Mouse (Mus musculus) limb, embryonic 10.5 days (tissue): ENCODE data around the gene Chn2. TPM values are rescaled to one million over a fixed set of nuclear protein-coding genes. Genes with fewer than 3 reads are reported as not detected.

Experiments used
- DNase-seq: peaks from one replicate; pipeline ENCODE4 v3.0.0-alpha.2; 2017; ENCODE audit warnings: low spot score
- H3K27ac ChIP-seq: fragments of 300-500 bp; sonication (generic); 2 replicates; pipeline ENCODE4 v1.5.1; 2016; ENCODE audit warnings: mild to moderate bottlenecking
- H3K27me3 ChIP-seq: fragments of 300-500 bp; sonication (generic); 2 replicates; pipeline ENCODE4 v1.6.1; 2016; ENCODE audit warnings: low read depth, mild to moderate bottlenecking; ENCODE audit not compliant: poor library complexity, severe bottlenecking
- H3K36me3 ChIP-seq: fragments of 300-500 bp; sonication (generic); 2 replicates; pipeline ENCODE4 v1.6.1; 2016; ENCODE audit warnings: mild to moderate bottlenecking, moderate library complexity
- H3K4me1 ChIP-seq: fragments of 300-500 bp; sonication (generic); 2 replicates; pipeline ENCODE4 v1.6.1; 2016
- H3K4me3 ChIP-seq: fragments of 300-500 bp; sonication (generic); 2 replicates; pipeline ENCODE4 v1.5.1; 2016; ENCODE audit warnings: mild to moderate bottlenecking, moderate library complexity
- H3K9me3 ChIP-seq: fragments of 300-500 bp; sonication (generic); replicated peaks from 2 replicates; pipeline ENCODE4 v1.6.1; 2016; ENCODE audit warnings: mild to moderate bottlenecking
- WGBS: fragments of 180-500 bp; shearing (Covaris S2); methylation state at CpG from one replicate; pipeline ENCODE4 v1.1.7; 2016; 5-methylcytosine and 5-hydroxymethylcytosine counted together
- polyA plus RNA-seq: library from polyadenylated mRNA; unstranded; fragments of >200 nt; fragmentation: Nextera tagmentation; extraction: Ambion mirVana; gene quantifications from 2 replicates; pipeline ENCODE4 v1.2.1, GENCODE M21; 2016

Chn2 gene
- polyA plus RNA-seq, 1 experiment from 2014 or later, result 7.1 TPM

DNA sequence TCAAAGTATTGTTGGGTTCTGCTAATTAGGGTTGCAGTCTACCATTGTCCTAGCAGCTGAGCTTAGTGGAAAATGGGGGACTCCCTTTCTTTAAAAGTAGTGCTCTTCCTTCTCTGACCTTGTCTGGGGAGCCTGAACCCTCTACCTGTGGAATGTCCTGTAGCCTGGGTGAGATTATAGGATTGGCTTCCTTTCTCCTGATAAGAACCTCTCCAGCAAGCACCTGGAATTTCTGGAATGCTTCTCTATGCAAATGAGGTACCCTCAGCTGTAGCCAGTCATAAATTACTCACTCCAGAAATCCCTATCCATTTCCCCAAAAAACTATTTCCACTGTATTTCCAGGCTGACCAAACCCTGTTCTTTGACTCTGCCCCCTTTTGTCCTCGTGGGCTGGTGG lies 10.6 kb upstream of the Chn2 start:
- no peak overlapping the region for H3K27ac ChIP-seq
- no peak for DNase-seq
- H3K9me3 ChIP-seq, result no peaks in the 10 kb centered on the region
- 63% methylated on average over 1 of the region's 1 CpGs for WGBS
- H3K27me3 ChIP-seq, result no peaks in the 10 kb centered on the region
- no peak overlapping the region for H3K4me3 ChIP-seq
- H3K36me3 ChIP-seq, result no peaks in the 10 kb centered on the region
- no peaks in the 10 kb centered on the region for H3K4me1 ChIP-seq

DNA sequence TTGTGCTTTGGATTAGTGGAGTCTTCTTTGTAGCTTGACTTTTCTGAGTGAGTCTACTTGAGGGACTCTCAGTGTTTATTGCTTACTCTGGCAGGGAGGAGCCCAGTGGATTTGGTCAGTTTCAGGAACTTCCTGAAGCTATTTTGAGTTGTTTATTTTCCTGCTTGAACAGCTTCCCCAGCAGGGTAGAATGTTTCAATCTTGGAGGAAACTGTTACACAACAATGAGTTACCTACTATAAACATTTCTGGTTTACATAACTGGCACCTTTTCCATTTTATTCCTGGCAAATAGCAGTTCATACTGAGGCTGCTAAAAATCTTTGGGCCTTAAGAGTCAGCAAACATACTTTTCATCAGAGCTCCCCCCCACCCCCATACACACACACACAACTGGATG lies 9.0 kb upstream of the Chn2 start:
- Histone ChIP-seq H3K9me3 (no peaks in the 10 kb centered on the region), H3K4me3 (no peak overlapping the region), H3K27ac (no peak overlapping the region), H3K27me3 (no peaks in the 10 kb centered on the region), H3K4me1 (peaks cover 10% of the 10 kb centered on the region), H3K36me3 (no peaks in the 10 kb centered on the region)
- no peak for DNase-seq

DNA sequence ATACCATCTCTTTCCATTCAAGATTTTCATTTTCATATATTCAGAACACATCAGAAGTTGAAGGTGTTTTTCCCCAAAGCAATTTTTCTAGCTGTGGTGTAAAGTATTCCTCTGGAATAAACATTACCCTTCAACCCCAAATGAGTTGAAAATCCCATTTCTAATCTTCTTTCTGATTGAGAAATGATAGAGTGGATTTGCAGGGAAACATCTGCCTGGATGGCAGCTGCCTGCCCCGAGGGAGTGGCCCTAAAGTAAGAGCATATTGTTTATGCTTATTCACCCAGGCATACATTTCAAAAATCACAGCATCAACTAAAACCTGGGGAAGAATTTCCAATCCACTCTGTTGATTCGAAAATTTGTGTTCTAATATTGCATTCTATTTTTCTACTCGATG lies 8.6 kb upstream of the Chn2 start:
- H3K36me3 ChIP-seq, result no peaks in the 10 kb centered on the region
- H3K9me3 ChIP-seq, result no peaks in the 10 kb centered on the region
- DNase-seq, result no peak
- H3K27me3 ChIP-seq, result no peaks in the 10 kb centered on the region
- H3K4me1 ChIP-seq, result peaks cover 10% of the 10 kb centered on the region
- no peak overlapping the region for H3K27ac ChIP-seq
- 84% methylated on average over 3 of the region's 3 CpGs for WGBS
- H3K4me3 ChIP-seq, result no peak overlapping the region

DNA sequence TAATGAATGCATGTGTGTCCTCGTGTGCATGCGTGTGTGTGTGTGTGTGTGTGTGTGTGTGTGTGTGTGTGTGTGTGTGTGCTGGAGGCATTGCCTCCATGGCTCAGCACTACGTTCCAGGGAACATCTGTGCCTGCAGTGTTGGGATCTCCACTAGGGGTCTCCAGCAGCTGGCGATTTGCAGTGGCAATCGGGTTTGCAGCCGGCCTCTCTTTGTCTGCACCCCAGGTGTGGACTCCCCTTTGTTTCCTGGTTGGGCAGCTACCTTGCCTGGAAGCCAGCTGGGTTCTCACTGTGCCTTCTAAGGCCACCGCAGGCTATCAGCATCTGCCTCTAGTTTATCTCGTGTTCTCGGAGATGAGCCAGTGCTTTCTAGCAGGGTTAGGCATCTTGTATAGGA lies 4.9 kb upstream of the Chn2 start:
- Histone ChIP-seq H3K27me3 (peaks cover 31% of the 10 kb centered on the region), H3K27ac (peak overlapping the region; percentile 91), H3K4me3 (no peak overlapping the region), H3K9me3 (no peaks in the 10 kb centered on the region), H3K36me3 (no peaks in the 10 kb centered on the region), H3K4me1 (peaks cover 18% of the 10 kb centered on the region)
- peak; percentile 90 for DNase-seq
- 5% methylated on average over 9 of the region's 9 CpGs for WGBS

DNA sequence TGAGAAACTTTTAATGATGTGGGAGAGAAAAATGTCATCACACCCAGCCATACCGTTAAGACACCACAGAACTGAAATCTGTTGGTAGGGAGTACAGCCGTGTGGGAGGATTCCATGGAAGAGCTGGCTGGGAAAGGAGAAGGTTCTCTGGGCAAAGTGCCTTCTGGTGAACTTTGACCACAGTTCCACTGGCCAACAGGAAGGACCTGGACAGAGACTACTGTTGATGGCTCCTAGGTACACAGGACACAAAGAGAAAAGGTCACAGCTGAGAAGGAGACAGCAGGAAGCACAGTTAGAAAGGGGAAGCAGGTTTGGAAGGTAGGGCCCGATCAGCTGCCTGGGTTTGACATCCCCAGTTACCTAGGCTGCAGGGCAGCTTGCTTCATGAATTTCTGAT lies 3.8 kb upstream of the Chn2 start:
- Histone ChIP-seq H3K4me1 (peaks cover 29% of the 10 kb centered on the region), H3K27ac (peak overlapping the region; percentile 91; the same call in 1 of the 2 replicates), H3K36me3 (no peaks in the 10 kb centered on the region), H3K27me3 (peaks cover 37% of the 10 kb centered on the region), H3K9me3 (no peaks in the 10 kb centered on the region), H3K4me3 (no peak overlapping the region)
- no peak for DNase-seq
- WGBS, result 68% methylated on average over 3 of the region's 3 CpGs

DNA sequence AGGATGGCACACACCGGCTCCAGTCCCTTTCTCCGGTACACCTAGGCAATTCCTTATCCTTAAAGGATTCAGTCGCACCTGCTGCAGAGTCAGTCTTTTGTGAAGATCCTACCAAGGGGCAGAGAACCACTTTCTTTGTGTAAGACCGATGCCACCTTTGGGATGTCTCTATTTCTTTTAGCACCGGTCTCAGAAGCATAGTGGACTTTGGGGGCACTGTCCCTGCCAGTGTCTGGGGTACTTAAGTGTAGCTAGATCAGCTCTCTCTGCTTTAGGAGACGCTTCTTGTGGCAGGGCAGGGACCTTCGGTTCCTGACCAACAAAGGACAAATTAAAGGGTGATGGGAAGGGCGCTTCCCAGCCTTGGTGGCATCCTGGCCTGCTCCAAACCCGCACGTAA lies 488 bp upstream of the Chn2 start:
- Histone ChIP-seq H3K4me3 (peak overlapping the region; percentile 78), H3K9me3 (no peaks in the 10 kb centered on the region), H3K36me3 (no peaks in the 10 kb centered on the region), H3K4me1 (peaks cover 46% of the 10 kb centered on the region), H3K27me3 (peaks cover 64% of the 10 kb centered on the region), H3K27ac (peak overlapping the region; percentile 91)
- 10% methylated on average over 10 of the region's 10 CpGs for WGBS
- DNase-seq, result no peak

DNA sequence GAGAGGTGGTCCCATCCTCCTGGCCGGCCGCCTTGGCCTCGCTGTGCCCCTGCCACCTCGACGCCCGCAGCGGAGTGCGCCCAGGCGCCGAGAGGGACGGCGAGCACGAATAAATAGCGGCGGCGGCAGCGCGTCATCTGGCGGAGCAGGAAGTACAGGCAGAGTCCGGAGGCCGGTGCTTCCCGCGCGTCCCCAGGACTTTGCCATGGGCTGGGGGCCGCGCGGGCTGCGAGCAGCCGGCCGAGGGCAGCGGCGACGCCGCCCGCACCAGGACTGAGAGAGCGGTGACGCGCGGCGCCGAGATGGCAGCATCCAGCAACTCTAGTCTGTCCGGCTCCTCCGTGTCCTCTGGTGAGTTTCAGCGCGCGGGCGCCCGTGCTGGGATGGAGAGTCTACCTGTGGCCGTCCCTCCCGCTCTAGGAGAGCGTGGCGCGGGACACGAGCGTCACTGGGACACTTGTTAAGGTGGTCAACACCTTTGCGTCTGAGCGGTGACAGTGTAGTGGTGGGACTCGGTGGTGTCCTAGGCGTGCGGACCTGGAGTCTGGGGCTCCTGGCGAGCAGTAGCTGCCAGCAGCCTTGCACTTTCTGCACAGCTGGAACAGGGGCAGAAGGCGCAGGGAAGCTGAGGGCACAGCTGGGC lies 572 bp downstream of the Chn2 start:
- Histone ChIP-seq H3K27ac (peak overlapping the region; percentile 91), H3K27me3 (peaks cover 64% of the 10 kb centered on the region)

DNA sequence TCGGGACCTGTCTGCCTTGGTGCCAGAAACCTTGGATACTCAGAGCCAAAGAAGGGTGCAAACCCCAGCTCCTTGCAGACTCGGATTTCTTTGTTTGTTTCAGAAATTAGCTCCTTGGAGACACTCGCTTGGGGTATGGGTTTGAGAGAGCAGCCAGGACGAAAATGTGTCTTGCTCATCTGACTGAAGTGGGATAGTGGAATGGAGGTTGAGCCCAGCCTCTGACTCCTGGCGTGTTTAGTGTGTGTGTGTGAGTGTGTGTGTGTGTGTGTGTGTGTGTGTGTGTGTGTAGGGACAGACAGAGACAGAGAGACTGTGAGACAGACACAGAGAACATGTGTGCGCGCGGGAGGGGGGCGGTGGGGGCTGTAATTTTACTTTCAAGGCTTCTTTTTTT lies 1.1 kb downstream of the Chn2 start:
- Histone ChIP-seq H3K27ac (peak overlapping the region; percentile 91), H3K4me3 (peak overlapping the region; percentile 78), H3K9me3 (no peaks in the 10 kb centered on the region), H3K27me3 (peaks cover 64% of the 10 kb centered on the region), H3K4me1 (peaks cover 36% of the 10 kb centered on the region), H3K36me3 (no peaks in the 10 kb centered on the region)
- WGBS, result 14% methylated on average over 9 of the region's 9 CpGs
- DNase-seq, result no peak

More for the DNA sequence above, 572 bp downstream of the Chn2 start:
- DNase-seq, result peak; percentile 86
- WGBS, result under 1% methylated on average over 62 of the region's 62 CpGs
- Histone ChIP-seq H3K36me3 (no peaks in the 10 kb centered on the region), H3K4me3 (peak overlapping the region; percentile 78), H3K4me1 (peaks cover 39% of the 10 kb centered on the region), H3K9me3 (no peaks in the 10 kb centered on the region)

DNA sequence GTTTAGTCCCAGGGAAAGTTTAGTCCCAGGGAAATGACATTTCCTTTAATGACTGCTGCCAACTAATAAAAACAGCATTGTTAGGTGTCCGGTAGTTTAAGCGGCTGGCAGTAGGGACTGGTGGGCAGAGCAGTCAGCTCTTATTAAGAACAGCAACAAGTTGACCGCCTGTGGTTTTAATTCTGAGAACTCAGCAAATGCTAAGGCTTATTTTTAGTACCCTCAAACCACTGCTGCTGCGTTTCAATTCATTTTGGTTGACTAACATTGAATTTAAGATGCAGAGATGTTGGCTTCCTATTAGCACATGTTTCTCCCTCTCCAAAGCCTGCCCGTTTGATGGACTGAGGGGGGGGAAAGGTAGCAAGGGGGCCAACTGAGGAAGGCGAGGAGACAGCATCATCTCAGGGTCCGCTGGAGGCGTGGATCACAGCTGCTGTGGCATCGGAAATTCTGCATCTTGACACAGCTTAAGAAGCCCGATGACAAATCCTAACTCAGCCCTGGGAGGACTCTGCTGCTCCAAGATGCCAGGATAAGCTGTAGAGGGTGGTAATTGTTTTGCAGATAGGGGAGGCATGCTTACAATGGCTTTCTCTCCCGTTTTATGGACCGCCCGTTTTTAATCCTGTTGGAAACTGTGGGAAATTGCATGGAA lies 2.2 kb downstream of the Chn2 start:
- WGBS, result 23% methylated on average over 13 of the region's 13 CpGs
- H3K9me3 ChIP-seq, result no peaks in the 10 kb centered on the region
- H3K36me3 ChIP-seq, result no peaks in the 10 kb centered on the region
- no peak overlapping the region for H3K27ac ChIP-seq
- no peak for DNase-seq
- H3K4me3 ChIP-seq, result peak overlapping the region; percentile 19; the same call in 1 of the 2 replicates
- peaks cover 36% of the 10 kb centered on the region for H3K4me1 ChIP-seq
- peaks cover 62% of the 10 kb centered on the region for H3K27me3 ChIP-seq

DNA sequence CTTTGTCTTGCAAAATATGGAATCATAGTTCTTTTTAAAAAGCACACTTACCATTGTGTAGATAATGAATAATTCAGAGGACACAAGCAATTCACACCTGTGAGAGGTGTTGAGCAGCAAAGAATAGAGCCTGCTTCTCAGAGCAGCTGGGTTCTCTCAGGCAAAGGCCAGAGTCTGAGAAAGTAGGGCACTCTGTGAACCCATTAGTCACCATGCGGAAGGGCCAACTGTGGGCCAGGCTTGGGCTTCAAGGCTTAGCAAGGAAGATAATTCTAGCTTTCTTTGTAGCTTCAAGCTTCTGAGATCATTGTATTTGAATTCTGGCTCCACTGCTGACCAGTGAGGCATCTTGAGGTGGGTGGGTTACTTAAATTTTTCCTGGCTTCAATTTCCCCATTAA lies 2.8 kb downstream of the Chn2 start:
- Histone ChIP-seq H3K27me3 (peaks cover 56% of the 10 kb centered on the region), H3K27ac (no peak overlapping the region), H3K4me1 (peaks cover 36% of the 10 kb centered on the region), H3K4me3 (no peak overlapping the region), H3K36me3 (no peaks in the 10 kb centered on the region), H3K9me3 (no peaks in the 10 kb centered on the region)
- DNase-seq, result no peak
- 72% methylated on average over 1 of the region's 1 CpGs for whole genome bisulfite sequencing

DNA sequence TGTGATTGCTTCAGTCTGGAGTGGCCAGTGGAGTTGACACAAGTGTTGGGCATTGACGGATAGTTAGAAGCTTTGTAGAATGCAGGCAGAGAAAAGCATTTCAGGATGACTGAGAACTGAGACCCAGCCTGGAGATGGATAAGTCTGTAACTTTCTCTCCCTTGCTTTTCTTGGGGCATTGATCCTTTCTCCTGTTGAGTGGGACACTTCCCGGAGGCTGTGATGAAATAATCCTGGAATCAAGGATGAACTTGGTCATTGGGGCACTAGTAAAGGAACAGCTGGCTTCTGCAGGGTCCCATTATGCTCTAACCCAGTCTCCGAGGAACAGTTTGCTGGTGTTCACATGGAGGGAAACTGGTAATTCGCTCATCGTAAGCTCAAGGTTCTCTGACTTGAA lies 4.2 kb downstream of the Chn2 start:
- 90% methylated on average over 5 of the region's 5 CpGs for WGBS

DNA sequence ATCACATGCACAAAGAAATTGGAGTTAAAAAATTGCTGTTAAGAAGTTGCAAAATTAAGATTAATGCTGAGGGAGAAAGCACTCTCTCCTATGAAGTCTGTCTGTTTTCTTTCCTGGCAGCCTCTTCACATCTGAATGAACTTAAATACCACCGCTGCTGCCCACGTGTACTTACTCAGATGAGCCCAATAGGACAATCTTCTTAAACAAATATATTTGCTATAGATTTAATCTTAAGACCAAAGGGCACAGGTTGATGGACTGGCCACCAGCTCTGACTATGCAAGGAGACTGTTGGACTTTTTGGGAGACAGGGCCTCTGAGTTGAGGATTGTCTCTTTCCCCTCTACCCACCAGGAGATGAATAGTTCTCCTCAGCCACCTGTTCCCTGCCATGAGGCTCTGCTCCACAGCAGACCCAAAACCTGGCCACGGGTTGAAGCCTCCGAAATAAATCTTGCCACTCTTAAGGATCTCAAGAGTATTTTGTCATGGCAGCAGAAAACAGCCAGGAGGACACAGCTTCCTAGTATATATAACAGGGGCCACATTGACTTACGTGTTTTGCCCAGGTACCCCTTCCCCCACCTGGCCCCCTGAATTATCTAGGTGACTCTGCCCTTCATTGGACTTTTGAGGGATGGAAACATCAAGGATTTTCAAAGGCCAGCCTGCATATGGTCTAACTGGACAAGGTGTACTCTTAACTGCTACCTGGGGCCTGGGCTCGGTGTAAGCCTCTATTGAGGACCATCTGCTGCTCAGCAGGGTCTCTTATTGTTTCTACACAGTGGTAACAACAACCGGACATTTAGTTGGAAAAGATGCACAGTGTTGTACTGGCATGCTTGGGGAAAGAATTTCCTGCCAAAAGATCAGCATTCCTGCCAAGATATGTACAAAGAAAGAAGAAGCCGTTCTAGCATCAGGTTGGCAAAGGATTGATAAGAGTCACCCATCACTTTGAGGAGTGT lies 6.7 kb downstream of the Chn2 start:
- Histone ChIP-seq H3K27ac (no peak overlapping the region), H3K27me3 (peaks cover 22% of the 10 kb centered on the region), H3K36me3 (no peaks in the 10 kb centered on the region), H3K4me1 (peaks cover 13% of the 10 kb centered on the region), H3K9me3 (no peaks in the 10 kb centered on the region), H3K4me3 (no peak overlapping the region)
- 88% methylated on average over 8 of the region's 8 CpGs for WGBS
- DNase-seq, result no peak

More for the DNA sequence above, 4.2 kb downstream of the Chn2 start:
- H3K4me1 ChIP-seq, result peaks cover 36% of the 10 kb centered on the region
- DNase-seq, result no peak
- no peak overlapping the region for H3K4me3 ChIP-seq
- H3K9me3 ChIP-seq, result no peaks in the 10 kb centered on the region
- no peak overlapping the region for H3K27ac ChIP-seq
- no peaks in the 10 kb centered on the region for H3K36me3 ChIP-seq
- peaks cover 42% of the 10 kb centered on the region for H3K27me3 ChIP-seq
